20 mouse cellular contexts compared by ENCODE assay signal in genomic region chr11:21019829-21020228, GRCm38 (mm10).
"Had no signal": no experiment of that assay in that cellular context is flagged by ENCODE, and none has a peak within 500 bp of the region (broad histone marks: within the 10 kb centered on the region; RNA-seq: fewer than 3 reads in every experiment).

No protein-coding gene starts in this region.

- H3K27me3 ChIP-seq: kidney, embryonic 15.5 days; limb, embryonic 13.5 days; midbrain, embryonic 12.5 days; midbrain, embryonic 15.5 days; neural tube, embryonic 13.5 days had no signal

- ATAC-seq: liver, postnatal 0 days; lung, postnatal 0 days; midbrain, embryonic 15.5 days had no signal

- H3K4me1 ChIP-seq: limb, embryonic 10.5 days had no signal

- H3K9me3 ChIP-seq: kidney, embryonic 15.5 days; limb, embryonic 10.5 days; limb, embryonic 13.5 days; midbrain, embryonic 12.5 days; midbrain, embryonic 15.5 days; neural tube, embryonic 13.5 days had no signal

- H3K4me3 ChIP-seq: kidney, embryonic 15.5 days; limb, embryonic 10.5 days; limb, embryonic 13.5 days; midbrain, embryonic 12.5 days; midbrain, embryonic 15.5 days; myocyte; neural tube, embryonic 13.5 days had no signal

- DNase-seq: kidney, postnatal 10 days; kidney, postnatal 36 days; liver; liver, postnatal 0 days; lung, embryonic 14.5 days; retina, postnatal 1 day; right cerebral cortex, postnatal 25 days; spleen, adult 18-20 months; thymus, adult 18-20 months; thymus, postnatal 36 days had no signal

- H3K4me2 ChIP-seq: kidney, embryonic 15.5 days; limb, embryonic 13.5 days; lung, embryonic 14.5 days; midbrain, embryonic 12.5 days; midbrain, embryonic 15.5 days; neural tube, embryonic 13.5 days had no signal

- H3K9ac ChIP-seq: kidney, embryonic 15.5 days; limb, embryonic 13.5 days; liver, embryonic 14.5 days; liver, postnatal 0 days; lung, embryonic 14.5 days; midbrain, embryonic 12.5 days; midbrain, embryonic 15.5 days; neural tube, embryonic 13.5 days had no signal

- H3K36me3 ChIP-seq: kidney, embryonic 15.5 days; limb, embryonic 10.5 days; limb, embryonic 13.5 days; midbrain, embryonic 12.5 days; midbrain, embryonic 15.5 days; neural tube, embryonic 13.5 days had no signal

- H3K27ac ChIP-seq: kidney, embryonic 15.5 days; limb, embryonic 10.5 days; limb, embryonic 13.5 days; liver, embryonic 14.5 days; macrophage; midbrain, embryonic 12.5 days; midbrain, embryonic 15.5 days; neural tube, embryonic 13.5 days had no signal
